Mouse (Mus musculus): ENCODE data around the gene Acyp1.
"Not testable (repeated sequence)": the region's sequence is repeated elsewhere in the genome, so short reads cannot be mapped to it uniquely, and the experiment has no call there.

Acyp1 gene

DNA sequence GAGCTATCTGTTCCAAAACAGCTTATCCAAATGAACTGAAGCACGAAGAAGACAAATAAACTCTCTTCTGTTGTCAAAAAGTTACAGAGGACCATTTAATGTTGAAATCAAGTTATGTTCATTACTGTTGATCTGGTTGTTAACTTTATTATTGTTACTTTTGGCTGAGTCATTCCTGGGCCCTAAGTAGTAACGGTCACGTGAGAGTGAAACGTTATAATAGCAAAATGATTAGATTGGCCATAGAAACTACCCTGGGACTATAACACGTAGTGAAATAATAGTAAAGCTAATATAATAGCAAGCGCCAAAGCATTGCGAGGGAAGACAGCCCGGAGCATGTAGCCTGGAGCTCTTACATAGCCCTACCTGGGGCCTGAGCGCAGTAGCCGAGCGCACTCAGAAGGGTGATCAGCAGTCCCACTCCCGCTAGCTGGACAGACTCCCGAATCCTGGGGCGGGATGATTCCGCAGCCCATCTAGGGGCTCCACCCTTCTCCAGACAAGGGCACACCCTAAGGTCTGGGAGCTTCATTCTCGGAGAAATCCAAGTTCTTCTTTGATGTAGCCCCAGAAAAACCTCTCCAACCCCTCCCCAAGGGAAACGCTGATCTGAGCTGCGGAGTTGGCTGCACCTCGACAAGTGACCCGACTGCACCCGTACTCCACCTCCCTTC lies at the start of gene Acyp1:
TSS of gene Acyp1 (minus strand) at position 630 of the 677 bp plus-strand sequence.
- no peak for DNase-seq

DNA sequence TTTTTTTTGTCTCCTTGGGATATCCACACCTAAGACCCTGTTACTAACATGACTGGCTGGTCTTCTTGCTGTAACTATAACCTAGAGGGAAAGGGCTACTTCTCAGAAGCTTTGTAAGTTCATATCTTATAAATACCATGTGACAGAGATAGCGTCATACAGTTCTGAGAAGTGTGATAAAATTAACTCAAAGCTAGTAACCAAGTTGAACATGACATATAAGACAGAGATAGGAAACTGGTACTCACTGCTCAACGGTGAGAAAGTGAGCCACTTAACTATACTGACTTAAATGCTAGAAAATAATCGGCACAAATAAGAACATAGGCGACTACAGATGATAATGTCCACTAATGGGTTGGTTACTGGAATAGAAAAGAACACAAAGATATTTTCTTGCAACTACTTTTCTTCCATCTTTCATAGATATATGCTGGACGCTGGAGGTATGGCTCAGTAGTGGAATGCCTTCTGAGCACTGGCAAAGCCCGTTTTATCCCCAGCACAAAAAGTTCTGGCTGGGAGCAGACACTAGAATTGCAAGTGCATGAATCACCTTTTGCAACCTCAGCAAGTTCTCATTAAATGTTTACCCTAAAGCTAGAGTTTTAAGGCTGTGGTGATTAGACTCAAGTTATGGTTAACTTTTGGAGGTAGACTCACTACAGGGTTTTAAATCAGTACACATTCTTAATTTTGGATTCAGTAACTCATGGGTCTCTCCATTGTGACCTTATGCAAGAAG lies 49.5 kb upstream of the Acyp1 start:
- no peak for DNase-seq

DNA sequence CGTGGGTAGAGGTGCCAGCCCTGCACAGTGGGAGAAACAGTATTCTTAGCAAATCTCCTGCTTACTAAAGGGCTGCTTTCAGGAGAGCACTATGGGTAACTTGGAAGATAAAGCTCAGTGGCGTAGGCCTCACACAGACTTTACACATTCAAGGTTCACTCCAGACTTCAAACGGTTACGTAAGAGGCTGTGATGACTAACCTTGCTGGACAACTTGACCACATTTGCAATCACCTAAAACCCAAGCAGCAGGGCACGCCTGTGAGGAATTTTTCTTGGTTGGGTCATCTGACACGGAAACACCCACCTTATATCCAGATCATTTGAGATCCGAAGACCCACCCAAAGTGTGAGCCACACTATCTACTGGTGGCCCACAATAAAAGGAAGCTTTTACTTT lies 41.9 kb upstream of the Acyp1 start:
- no peak for DNase-seq

DNA sequence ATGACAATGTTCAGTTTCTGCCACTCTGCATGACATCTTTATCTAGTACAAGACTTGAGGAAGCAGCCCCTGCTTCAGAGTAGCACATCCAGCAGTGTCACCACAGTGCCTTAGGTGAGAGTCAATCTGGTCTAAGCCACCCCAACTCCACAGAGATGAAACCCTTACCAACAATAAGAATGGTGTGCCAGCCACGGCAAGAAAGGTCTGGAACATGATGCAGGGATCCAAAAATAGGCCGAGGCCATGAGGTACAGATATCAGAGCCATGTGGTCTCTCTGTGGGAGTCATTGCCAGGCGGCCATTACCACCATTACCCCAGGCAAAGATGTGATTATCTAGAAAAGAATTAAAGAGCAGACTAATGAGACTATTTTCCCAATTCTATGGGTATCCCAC lies 20.4 kb upstream of the Acyp1 start:
- peak; percentile 69 for DNase-seq

DNA sequence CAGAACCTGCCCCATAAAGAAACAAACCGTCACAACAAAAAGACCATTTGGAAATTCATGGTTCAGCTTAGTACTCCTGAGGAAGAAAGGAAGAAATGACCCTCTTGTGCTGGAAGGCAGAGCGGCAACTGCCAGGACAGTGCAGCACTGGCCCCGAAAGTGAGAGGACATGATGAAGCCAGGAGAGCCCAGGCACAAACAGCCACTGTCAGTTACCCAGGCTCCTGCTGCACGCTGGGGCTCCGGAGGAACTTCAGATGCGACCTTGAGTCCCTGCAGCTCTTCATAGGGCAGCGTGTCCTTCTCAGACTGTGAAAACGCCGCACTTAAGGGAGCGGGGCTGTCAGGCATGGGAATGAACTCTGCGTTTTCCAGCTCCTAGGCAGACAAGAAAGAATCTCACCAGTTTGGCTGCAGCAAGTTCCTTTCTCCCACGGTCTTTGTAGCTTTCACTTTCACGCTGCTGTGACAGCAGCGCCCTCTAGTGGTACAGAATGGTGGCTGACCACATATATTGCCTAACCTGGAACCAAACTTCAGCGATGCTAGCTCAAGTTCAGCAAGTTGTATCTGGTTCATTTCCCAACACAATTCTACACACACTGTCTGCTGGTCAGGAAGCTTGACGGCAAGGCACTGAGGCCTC lies 17.1 kb upstream of the Acyp1 start:
- DNase-seq = peak; percentile 72

DNA sequence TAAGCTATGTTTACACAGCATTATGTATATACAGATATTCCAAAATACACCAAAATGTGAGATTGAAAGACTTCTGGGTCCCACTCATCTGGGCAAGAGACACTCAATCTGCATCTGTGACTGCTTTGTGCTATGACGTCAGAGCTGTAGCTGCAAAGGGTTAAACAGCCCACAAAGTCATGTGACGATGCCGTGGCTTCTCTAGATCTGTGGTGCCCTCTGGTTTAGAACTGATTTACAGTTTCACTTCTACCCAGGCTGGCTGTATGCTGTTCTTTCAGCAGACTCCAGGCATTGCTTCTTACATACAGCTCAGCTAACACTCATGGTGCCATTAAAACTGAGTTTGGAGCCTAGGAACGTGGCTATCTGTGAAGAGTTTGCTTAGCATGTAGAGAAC lies 16.5 kb upstream of the Acyp1 start:
- DNase-seq = no peak

- no peak for DNase-seq
These were observed 15.0 kb upstream of the Acyp1 start for GRCm38 (mm10) chr12:85303256-85303655.

- no peak for DNase-seq
These were observed 10.6 kb upstream of the Acyp1 start for GRCm38 (mm10) chr12:85298835-85299180.

DNA sequence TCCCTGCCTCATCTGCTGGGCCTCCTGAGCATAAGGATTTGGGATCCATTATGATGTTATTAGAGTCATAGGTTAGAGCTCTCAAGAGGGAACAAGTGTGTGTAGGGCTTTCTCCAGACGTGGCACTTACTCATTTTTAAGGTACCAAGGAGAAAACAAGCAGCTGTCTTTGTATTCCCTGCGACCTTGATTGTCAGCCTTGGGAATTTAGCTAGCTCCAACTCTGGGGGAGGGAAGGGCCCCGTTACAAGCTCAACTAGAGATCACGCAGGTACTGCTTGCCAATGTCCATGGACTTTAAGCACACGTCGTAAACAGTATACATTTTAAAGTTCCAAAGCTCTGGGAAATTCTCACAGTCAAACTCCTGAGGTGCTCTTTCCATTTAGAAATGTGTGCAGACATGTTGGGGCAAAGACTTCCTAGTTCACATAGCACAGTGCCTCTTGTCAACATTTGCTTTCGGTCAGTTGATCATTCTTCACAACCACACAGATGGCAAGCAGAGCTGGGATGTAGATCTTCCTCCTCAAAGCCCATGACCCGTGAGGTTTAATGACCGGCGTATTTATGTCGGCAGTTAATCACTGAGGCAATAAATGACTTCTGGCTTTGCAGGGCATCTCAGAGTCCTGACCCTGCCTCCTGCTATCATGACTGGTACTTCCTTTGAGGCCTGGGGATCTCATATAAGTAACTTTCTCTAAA lies 10.0 kb upstream of the Acyp1 start:
- DNase-seq = no peak

GRCm38 (mm10) chr12:85297345-85297997 lies 9.2 kb upstream of the Acyp1 start:
- no peak for DNase-seq

DNA sequence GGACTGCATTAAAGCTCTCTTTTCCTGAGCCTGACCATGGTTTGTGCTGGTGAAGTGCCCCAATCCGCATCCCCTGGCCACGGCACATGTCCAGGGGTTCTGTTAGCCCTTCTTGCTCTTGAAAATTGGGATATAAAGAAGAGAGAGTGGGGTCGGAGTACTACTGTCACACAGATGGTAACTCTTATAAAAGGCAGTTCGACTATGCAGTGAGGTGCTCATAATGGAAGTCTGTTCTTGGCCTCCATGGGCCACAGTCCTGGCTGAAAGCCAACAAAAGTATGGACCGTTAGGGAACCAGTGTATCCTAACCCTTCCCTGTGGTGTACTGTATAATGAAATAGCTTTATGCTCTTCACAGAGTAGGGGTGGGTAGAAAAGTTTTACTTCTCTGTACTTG lies 8.7 kb upstream of the Acyp1 start:
- DNase-seq = no peak

DNA sequence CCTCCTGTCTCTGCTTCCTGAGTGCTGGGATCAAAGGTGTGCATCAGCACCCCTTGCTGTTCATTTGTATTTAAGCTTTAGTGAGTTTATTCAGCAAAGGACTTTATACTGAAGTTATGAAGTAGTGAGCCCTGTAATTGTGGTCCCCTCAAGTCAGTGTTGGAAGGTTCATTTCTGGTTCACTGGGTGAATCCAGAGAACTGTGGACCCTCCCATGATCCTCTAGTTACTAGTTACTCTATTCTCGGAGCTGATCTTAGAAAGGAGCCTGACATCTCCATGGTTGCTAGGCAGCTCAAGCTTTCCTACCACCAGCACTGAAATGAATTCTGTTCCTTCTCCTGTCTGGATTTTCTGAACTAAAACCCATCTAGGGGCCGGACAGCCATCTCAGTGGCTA lies 7.3 kb upstream of the Acyp1 start:
- no peak for DNase-seq

DNA sequence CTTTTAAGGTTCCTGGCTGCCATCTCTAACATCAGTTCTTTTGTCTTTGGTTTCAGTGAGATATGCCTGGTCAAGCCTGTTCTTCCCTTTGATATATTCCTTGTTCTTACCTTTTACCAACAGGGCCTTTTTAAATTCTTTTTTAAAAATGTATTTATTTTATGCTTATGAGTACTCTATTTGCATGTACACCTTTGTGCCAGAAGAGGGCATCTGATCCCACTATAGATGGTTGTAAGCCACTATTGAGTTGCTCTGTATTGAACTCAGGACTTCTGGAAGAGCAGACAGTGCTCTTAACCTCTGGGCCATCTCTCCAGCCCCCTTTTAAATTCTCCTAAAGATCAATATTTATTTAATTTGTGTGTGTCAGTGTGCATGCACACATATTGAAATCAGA lies 4.7 kb upstream of the Acyp1 start:
- DNase-seq = no peak

GRCm38 (mm10) chr12:85292288-85292687 lies 4.0 kb upstream of the Acyp1 start:
- DNase-seq = no peak

DNA sequence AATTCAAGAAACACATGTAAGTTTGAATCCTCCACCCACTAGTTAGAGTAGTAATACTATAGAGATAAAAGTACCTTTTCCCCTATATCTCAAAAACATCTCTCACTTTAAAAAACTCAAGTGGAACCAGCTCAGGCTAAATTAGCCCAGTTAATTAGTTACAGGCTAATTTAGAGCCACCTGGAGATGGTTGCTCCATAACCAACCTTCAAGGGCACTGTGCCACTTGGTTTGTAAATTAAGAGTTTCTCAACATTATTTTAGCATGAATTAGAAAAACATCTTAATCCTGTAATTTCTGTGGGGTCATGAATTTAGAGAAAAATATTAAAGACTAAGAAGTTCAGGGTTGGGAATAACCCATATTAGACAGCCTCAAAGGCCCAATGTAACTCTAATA lies 3.3 kb upstream of the Acyp1 start:
- no peak for DNase-seq

DNA sequence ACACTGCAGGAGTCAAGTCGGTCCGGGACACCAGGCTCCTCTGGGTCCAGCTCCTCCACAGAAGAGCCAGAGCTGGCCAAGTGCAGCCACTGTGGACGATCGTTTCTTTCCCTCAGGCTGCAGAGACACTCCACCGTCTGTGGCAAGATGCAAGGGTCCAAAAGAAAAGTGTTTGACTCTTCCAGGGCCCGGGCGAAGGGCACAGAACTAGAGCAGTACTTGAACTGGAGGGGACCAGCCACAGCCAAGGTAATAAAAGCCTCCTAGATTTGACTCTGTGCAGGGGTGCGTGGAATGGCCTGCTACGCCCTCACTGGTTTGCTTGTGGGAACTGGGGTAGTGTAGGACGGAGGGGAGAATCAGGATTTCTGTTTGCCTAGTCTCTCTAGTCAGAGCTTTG lies 2.4 kb upstream of the Acyp1 start:
- DNase-seq = no peak

DNA sequence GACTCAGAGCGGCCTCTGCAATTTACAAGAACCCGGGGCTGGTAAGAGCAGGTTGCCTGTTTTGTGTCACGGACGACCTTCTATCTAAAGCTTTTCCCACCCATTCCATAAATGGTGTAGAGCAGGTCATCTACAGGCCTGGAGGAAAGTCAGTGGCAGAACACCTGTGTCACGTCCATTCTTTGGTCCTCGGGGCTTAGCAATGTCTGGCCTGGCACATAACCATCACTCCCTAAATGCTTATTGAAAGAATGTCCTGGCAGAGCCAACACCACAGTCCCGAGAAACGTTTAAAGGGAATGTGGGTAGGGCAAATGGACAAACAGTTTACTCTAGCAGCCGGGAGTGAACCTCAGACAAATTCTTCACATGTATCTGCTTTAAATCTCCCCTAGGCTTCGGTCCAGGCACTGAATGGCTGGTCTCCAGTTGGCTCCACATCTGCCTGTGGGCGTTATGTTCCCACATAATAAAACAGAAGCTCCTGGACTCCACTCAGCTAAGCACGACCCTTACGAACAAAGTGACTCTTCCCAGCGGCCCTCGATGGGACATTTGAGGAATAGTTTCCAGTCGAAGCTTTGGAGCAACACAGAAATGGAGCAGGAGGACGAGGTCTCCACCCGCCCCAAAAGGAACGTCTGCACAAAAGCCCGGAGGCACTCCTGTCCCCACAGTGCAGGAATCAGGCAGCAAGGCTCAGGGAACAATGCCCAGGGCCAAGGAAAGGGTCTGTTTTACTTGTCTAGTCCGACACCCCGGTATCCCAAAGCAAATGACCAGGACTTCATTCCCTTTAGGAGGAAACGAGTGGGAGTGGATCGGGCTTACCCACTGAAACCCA lies 1.1 kb upstream of the Acyp1 start:
- DNase-seq = no peak

DNA sequence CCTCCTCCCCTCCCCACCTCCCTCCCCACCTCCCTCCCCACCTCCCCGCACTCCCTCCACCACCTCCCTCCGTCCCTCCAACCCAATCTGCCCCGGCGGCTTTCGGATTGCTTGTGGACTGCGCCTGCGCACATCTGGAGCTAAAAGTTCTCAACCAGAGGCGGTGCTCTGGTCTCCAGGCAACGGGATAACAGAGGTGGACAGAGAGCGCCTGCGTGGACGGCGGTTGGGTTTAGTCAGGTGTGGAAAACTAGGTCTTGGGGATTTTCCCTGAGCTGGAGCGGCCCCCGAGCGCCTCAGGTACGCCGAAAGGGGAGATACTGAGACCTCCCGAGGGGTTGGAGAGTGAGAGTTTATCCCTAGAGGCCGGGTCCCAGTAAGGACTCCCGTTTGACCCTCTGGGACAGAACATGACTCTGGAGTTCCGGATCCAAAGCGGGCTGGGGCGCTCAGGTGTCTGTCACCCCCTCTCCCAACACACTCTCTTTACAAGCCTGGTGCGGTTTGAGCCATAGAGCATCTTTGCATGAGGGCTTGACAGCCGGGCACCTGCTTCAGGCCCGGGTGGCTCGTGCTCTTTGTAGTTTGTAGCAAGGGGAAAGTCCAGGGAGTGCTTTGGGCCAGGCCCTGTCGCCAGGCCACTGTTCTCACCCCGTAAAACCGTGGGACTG lies 383 bp upstream of the Acyp1 start, which contains the start of gene Zc2hc1c:
TSS of gene Zc2hc1c (plus strand) at position 106 of the 671 bp plus-strand sequence.
- DNase-seq = no peak

DNA sequence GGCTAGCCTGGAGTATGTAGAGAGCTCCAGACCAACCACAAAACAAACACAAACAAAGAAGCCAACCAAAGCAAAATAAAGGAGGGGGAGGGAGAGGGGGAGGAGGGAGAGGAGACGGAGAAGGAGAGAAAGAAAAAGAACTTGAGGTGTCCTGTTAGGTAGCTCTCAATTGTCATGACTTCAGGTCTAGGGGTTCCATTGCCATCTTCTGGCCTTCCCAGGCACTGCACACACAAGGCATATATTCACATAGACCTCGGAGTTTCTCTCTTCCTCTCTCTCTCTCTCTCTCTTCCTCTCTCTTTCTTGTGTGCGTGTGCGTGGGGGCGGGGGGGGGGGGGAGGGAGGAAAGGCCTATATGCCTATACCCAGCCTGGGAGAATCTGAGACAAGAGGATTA lies 1.3 kb downstream of the Acyp1 start:
- no peak for DNase-seq

DNA sequence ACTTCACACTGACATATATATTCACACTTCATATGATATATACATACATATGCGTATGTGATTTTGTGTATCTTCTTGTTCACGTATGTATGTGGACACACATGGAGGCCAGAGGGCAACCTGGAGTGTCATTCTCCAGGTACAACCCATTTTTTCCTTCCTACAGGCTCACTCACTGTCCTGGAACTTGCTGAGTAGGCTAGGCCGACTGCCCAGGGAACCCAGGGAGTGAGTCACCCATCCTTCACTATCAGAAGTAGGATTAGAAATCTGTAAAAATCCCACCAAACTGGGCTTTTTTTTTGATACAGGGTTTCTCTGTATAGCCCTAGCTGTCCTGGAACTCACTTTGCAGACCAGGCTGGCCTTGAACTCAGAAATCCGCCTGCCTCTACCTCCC lies 3.2 kb downstream of the Acyp1 start:
- no peak for DNase-seq

DNA sequence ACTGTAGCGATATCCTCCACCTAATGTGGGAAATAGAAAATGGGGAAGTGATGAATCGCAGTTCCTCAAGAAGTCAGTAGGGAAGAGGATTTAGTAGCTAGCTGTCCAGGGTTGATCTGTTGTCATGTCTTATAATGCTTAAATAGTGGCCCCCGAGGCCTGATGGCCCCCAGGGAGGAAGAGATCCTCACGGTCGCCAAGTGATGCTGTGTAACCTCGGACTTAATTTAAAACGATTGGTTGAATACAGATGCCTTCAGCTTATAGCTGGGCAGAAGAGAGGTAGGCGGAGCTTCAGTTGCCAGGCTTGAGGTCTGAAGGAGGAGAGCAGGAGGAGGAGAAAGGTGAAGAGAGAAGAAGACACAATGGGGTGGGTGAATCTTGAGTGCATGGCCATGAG lies 3.9 kb downstream of the Acyp1 start:
- DNase-seq = no peak

GRCm38 (mm10) chr12:85281756-85282155 lies 6.5 kb downstream of the Acyp1 start:
- not testable (repeated sequence) for DNase-seq
